Mouse (Mus musculus) intestine, embryonic 14.5 days (tissue): ENCODE results near the gene Mctp2. TPM values are rescaled to one million over a fixed set of nuclear protein-coding genes. Genes with fewer than 3 reads are reported as not detected.
"Not testable (repeated sequence)": the region's sequence is repeated elsewhere in the genome, so short reads cannot be mapped to it uniquely, and the experiment has no call there.

Experiments
- ATAC-seq: fragments of 200-750 bp; cut with Nextera tagmentation; replicated peaks from 2 replicates; pipeline ENCODE4 v1.8.0; 2017; ENCODE audit warnings: low read depth, moderate number of reproducible peaks, moderate TSS enrichment, moderate library complexity; ENCODE audit not compliant: low FRiP score, low TSS enrichment
- DNase-seq: peaks from one replicate; pipeline ENCODE4 v3.0.0-alpha.2; 2018; ENCODE audit warnings: low spot score
- H3K27ac ChIP-seq: fragments of 300-500 bp; sonication (generic); 2 replicates; pipeline ENCODE4 v1.5.1; 2014; ENCODE audit warnings: low read depth, mild to moderate bottlenecking, control low read depth
- H3K27me3 ChIP-seq: fragments of 300-500 bp; sonication (generic); replicated peaks from 2 replicates; pipeline ENCODE4 v1.6.1; 2014; ENCODE audit warnings: low read length, control low read depth; ENCODE audit not compliant: control insufficient read depth, insufficient read depth
- H3K36me3 ChIP-seq: fragments of 300-500 bp; sonication (generic); 2 replicates; pipeline ENCODE4 v1.6.1; 2014; ENCODE audit warnings: low read length, control low read depth; ENCODE audit not compliant: control insufficient read depth, insufficient read depth
- H3K4me1 ChIP-seq: fragments of 300-500 bp; sonication (generic); replicated peaks from 2 replicates; pipeline ENCODE4 v1.6.1; 2014; ENCODE audit warnings: low read length, control low read depth, mixed read lengths; ENCODE audit not compliant: control insufficient read depth, insufficient read depth
- H3K4me2 ChIP-seq: fragments of 300-500 bp; sonication (generic); 2 replicates; pipeline ENCODE4 v1.6.1; 2014; ENCODE audit warnings: low read length
- H3K4me3 ChIP-seq: fragments of 300-500 bp; sonication (generic); 2 replicates; pipeline ENCODE4 v1.5.1; 2014; ENCODE audit warnings: low read depth, low read length, control low read depth, mixed read lengths
- H3K9ac ChIP-seq: fragments of 300-500 bp; sonication (generic); 2 replicates; pipeline ENCODE4 v1.6.1; 2014; ENCODE audit warnings: mild to moderate bottlenecking, low read length
- H3K9me3 ChIP-seq: fragments of 300-500 bp; sonication (generic); 2 replicates; pipeline ENCODE4 v1.6.1; 2016; ENCODE audit warnings: low read length, control low read depth; ENCODE audit not compliant: control insufficient read depth
- WGBS: fragments of 180-500 bp; shearing (Covaris S2); extraction: QIAGEN DNeasy Blood & Tissue Kit; methylation state at CpG from one replicate; pipeline ENCODE4 v1.1.7; 2014; 5-methylcytosine and 5-hydroxymethylcytosine counted together
- polyA plus RNA-seq: library from polyadenylated mRNA; unstranded; fragments of >200 nt; fragmentation: Nextera tagmentation; extraction: Ambion mirVana; gene quantifications from 2 replicates; pipeline ENCODE4 v1.2.1, GENCODE M21; 2014

Gene Mctp2
- polyA plus RNA-seq, 1 experiment from 2014 or later: 2.4 TPM

DNA sequence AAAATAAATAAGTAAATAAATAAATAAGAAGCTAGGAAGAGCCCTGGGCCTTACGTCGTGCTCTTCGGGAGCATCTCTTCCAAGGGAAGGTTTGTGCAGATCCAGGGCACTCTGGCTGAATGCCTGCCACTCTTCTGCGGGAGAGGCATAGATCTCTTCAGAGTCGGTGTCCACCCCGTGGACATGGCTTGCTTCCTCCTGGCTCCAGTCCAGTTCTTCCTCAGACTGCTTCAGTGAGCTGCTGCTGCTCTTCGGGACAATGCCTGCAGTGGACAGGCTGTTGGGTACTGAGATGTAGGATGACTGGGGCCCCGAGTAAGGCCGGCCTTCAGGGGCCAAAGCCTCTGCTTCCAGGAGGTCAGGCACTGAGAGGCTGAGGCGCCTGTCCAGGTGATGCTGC is 47.4 kb downstream of the Mctp2 start:
- DNase-seq (no peak), ATAC-seq (no peak)
- no peak overlapping the region for H3K4me3 ChIP-seq
- H3K9me3 ChIP-seq: no peaks in the 10 kb centered on the region
- no peaks in the 10 kb centered on the region for H3K4me1 ChIP-seq
- H3K4me2 ChIP-seq: no peak overlapping the region
- H3K36me3 ChIP-seq: no peaks in the 10 kb centered on the region
- no peak overlapping the region for H3K9ac ChIP-seq
- H3K27ac ChIP-seq: no peak overlapping the region
- H3K27me3 ChIP-seq: no peaks in the 10 kb centered on the region
- 89% methylated on average over 10 of the region's 10 CpGs for WGBS

DNA sequence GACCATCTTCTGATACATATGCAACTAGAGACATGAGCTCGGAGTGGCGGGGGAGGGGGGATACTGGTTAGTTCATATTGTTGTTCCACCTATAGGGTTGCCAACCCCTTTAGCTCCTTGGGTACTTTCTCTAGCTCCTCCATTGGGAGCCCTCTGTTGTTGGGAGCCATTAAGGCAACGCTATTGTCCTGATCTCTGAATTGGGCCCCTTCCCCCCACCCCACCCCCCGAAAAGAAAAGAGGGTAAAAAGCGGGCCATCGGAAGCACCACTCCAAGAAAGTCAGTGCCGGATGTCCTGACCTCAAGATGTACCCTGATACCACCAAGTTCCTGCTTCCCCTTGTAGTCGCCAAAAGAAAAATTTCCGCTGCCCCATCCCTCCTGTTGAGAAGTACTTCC is 56.1 kb downstream of the Mctp2 start:
- H3K4me1 ChIP-seq, H3K27ac ChIP-seq, H3K9me3 ChIP-seq, H3K4me3 ChIP-seq, H3K4me2 ChIP-seq, ATAC-seq, H3K27me3 ChIP-seq, H3K9ac ChIP-seq, H3K36me3 ChIP-seq, DNase-seq: not testable (repeated sequence)
- 94% methylated on average over 7 of the region's 9 CpGs for WGBS

DNA sequence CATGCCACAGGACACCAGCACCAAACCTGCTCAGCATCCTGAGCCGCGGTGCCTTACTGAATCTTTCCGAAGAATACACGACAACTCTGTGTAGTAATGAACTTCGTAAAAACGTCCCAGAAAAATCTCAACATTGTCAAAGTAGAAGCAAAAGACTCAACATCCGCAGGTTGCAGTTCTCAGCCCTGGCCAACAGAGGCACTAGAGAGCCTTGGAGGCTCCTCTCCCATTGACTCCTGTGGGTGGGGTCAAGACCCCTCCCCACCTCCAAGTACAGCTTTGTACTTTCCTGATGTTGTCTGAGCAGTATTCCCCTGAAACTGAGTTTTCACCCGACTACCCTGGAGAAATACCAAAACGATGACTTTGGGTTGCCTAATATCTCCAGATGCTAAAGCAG is 65.1 kb downstream of the Mctp2 start:
- H3K4me2 ChIP-seq: no peak overlapping the region

DNA sequence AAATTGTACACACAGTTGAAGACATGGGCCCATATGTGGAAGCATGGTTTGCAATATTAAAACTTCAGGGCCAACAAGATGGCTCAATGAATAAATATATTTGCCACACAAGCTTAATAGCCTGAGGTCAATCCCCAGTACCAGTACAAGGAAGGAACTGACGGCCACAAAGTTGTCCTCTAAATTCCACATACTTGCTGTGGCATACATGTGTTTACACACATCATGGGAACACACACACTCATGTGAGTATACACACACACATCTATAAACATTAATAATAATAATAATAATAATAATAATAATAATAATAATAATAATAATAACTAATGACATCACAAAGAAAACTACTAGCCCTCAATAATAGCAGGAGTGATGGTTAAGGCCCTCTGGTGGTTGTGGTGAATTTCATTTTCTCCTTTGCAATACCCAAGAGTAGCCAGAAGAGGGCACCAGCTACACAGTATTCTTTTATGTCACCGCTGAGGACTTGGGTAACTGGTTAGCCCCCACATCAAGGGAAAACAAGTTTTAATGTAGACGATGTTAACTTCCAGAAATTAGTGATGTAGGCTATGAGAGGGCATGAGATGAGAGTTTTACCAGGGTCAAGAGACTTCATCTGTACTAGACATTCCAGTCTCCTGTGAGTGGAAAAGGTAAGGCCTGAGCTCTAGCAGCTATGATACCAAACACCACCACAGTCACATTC is 66.5 kb downstream of the Mctp2 start:
- DNase-seq: no peak
- H3K4me3 ChIP-seq: no peak overlapping the region
- ATAC-seq: peak; percentile 71
- H3K4me1 ChIP-seq: no peaks in the 10 kb centered on the region
- H3K36me3 ChIP-seq: no peaks in the 10 kb centered on the region
- no peak overlapping the region for H3K4me2 ChIP-seq
- WGBS: 36% methylated on average over 3 of the region's 3 CpGs
- no peak overlapping the region for H3K27ac ChIP-seq
- H3K27me3 ChIP-seq: no peaks in the 10 kb centered on the region
- H3K9ac ChIP-seq: no peak overlapping the region
- H3K9me3 ChIP-seq: no peaks in the 10 kb centered on the region

More for the DNA sequence above, 65.1 kb downstream of the Mctp2 start:
- H3K4me1 ChIP-seq: no peaks in the 10 kb centered on the region
- ATAC-seq (no peak), DNase-seq (no peak)
- H3K27ac ChIP-seq: no peak overlapping the region
- H3K4me3 ChIP-seq: no peak overlapping the region
- no peaks in the 10 kb centered on the region for H3K9me3 ChIP-seq
- WGBS: 88% methylated on average over 9 of the region's 9 CpGs
- no peak overlapping the region for H3K9ac ChIP-seq
- no peaks in the 10 kb centered on the region for H3K27me3 ChIP-seq
- no peaks in the 10 kb centered on the region for H3K36me3 ChIP-seq

DNA sequence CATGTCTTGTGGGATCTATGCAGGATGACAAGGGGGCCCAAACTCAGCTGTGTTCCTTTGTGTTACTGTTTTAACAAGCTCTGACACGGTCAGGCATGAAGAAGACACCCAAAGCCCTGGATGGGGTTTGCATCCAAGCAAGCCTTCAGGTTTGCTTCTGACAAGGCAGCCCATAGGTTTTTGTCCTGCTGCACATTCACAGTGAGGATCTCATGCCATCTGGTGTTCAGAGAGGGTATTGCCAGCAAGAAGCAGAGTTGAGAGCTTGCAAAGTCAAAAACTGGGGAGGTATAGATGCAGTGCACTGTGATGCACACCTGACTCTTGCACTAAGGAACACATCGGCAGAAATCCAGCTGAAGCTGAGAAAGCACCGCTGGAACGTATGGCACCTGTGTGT is 67.8 kb downstream of the Mctp2 start:
- H3K9ac ChIP-seq: no peak overlapping the region
- WGBS: 54% methylated on average over 4 of the region's 4 CpGs

DNA sequence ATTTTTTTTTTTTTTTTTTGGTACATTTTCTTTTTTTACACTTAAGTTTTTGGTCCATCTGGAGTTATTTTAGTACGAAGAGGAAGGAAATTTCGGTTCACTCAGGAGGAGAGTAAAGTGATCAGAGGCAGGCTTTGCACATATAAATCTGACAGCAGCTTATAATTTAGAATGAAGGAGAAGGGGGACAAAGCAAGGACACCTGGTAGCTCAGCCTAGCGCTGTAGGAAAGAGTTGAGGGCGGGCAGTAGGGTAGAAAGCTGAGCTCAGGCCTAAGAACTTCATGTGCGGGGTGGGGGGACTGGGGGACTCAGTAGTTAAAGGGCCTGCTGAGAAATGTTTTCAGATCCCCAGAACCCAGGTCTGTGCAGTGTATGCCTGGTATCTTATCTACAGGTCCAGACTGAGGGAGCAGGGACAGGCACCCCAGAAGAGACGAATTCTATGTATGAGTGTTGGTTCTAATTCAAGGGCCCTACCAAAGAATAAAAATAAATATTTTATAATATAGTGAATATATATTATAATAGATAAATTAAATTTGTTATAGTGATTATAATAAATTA is 71.9 kb downstream of the Mctp2 start:
- Histone ChIP-seq H3K4me1 (no peaks in the 10 kb centered on the region), H3K27me3 (no peaks in the 10 kb centered on the region), H3K36me3 (no peaks in the 10 kb centered on the region), H3K4me2 (no peak overlapping the region), H3K9me3 (no peaks in the 10 kb centered on the region), H3K27ac (no peak overlapping the region), H3K4me3 (no peak overlapping the region), H3K9ac (no peak overlapping the region)
- 63% methylated on average over 6 of the region's 6 CpGs for WGBS
- no peak for ATAC-seq
- DNase-seq: no peak

More for the DNA sequence above, 67.8 kb downstream of the Mctp2 start:
- Histone ChIP-seq H3K4me2 (no peak overlapping the region), H3K4me3 (no peak overlapping the region), H3K4me1 (no peaks in the 10 kb centered on the region), H3K36me3 (no peaks in the 10 kb centered on the region), H3K27me3 (no peaks in the 10 kb centered on the region), H3K9me3 (no peaks in the 10 kb centered on the region), H3K27ac (no peak overlapping the region)
- ATAC-seq (peak; percentile 51; the same call in 1 of the 2 replicates), DNase-seq (peak; percentile 81)

DNA sequence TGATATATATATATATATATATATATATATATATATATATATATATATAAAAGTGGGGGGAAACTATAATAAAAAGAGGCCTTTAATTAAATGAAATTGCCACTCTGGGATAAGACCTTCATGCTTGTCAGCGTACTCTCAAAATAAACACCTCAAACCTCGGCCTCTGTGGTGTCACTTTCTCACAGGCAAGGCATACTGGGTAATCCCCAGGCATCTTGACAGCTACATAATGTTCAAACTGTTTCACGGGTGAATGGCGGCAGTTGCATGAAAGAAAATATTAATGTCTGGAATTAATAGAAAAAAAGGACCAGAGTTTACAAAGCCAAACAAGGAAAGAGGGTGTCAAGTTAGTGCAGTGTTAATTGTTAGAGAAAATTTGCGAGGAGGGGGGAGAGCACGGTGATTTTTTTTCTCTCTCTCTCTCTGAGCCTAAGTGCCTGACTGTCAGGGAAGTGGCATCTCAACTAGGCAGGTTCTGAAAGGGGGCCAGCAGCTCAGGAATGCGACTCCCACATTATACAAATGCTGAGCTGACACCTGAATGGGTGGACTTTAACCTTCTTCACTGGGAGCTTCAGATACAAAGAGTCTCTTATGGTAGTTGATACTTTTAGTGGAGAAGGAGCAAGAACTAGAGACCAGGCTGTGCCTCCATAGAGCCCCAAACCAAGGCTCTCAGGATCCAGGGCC is 75.1 kb downstream of the Mctp2 start:
- DNase-seq: no peak
- 63% methylated on average over 7 of the region's 7 CpGs for WGBS
- no peak for ATAC-seq

DNA sequence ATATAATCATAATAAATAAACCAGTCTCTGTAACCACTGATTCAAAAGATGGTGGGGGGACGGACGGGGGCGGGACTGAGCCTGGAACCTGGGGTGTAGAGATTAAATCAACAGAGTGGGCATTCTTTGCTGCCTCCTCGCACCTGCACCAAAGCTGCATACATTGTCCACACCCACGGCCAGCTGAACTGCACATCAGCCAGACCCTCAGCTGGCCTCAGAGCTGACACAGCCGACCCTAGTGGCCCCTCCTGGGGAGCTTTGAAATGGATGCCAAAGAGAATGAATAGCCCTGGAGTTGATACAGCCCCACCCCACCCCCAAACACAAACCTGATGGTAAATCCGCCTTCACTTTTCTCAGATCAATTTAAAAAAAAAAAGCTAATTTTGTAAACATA is 76.5 kb downstream of the Mctp2 start:
- no peaks in the 10 kb centered on the region for H3K4me1 ChIP-seq
- H3K4me3 ChIP-seq: no peak overlapping the region
- ATAC-seq: no peak
- no peaks in the 10 kb centered on the region for H3K36me3 ChIP-seq
- 53% methylated on average over 7 of the region's 7 CpGs for WGBS
- no peaks in the 10 kb centered on the region for H3K27me3 ChIP-seq
- H3K4me2 ChIP-seq: no peak overlapping the region
- DNase-seq: no peak
- H3K27ac ChIP-seq: no peak overlapping the region
- no peaks in the 10 kb centered on the region for H3K9me3 ChIP-seq
- H3K9ac ChIP-seq: no peak overlapping the region

More for the DNA sequence above, 75.1 kb downstream of the Mctp2 start:
- Histone ChIP-seq H3K9me3 (no peaks in the 10 kb centered on the region), H3K4me3 (no peak overlapping the region), H3K27ac (no peak overlapping the region), H3K36me3 (no peaks in the 10 kb centered on the region), H3K27me3 (no peaks in the 10 kb centered on the region), H3K4me1 (no peaks in the 10 kb centered on the region), H3K4me2 (no peak overlapping the region), H3K9ac (no peak overlapping the region)
